ENCODE assay signal across 7 mouse cellular contexts in the genomic region with DNA sequence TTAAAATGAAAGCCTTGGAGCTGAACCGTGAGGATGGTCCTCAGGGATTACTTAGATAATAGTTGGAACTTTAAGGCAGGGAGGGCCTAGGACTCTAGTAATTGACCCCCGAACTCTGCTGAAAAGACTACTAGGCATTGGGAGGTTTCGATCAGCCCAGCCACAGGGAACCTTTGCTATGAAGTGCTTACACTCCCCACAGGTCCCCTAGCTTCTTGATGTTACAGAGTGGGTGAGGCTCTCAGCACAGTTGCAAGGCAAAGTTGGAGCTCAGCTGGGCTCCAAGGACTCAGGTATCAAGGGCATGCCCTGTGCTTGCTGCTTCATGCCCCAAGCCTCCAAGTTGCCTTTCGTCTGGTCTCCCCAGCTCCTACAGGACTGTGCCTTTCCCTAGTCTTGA. TPM values are rescaled to one million over a fixed set of nuclear protein-coding genes. Genes with fewer than 3 reads are reported as not detected.
DNase-seq lines count a peak whose midpoint lies in the region; ATAC-seq lines count a peak whose summit lies in the region.

No protein-coding gene starts in this region.

- WGBS in forebrain, embryonic 10.5 days, result 54% methylated on average over 4 of the region's 4 CpGs
- 56% methylated on average over 4 of the region's 4 CpGs for WGBS in limb, embryonic 13.5 days
- WGBS in stomach, embryonic 15.5 days, result 35% methylated on average over 4 of the region's 4 CpGs

- peaks cover 73% of the 10 kb centered on the region for H3K4me1 ChIP-seq in megakaryocyte, embryonic 14.5 days
- peaks cover 37% of the 10 kb centered on the region for H3K4me1 ChIP-seq in forebrain, embryonic 10.5 days
- H3K4me1 ChIP-seq in limb, embryonic 13.5 days, result peaks cover 36% of the 10 kb centered on the region
- H3K4me1 ChIP-seq in stomach, embryonic 15.5 days, result peaks cover 20% of the 10 kb centered on the region

- H3K27me3 ChIP-seq in megakaryocyte, embryonic 14.5 days (replicated peaks), result peaks cover 2% of the 10 kb centered on the region
- peaks cover 21% of the 10 kb centered on the region for H3K27me3 ChIP-seq in forebrain, embryonic 10.5 days (ENCODE audit: poor library complexity, severe bottlenecking)
- H3K27me3 ChIP-seq in limb, embryonic 13.5 days, result peaks cover 22% of the 10 kb centered on the region; the same call in 1 of the 2 replicates
- no peaks in the 10 kb centered on the region for H3K27me3 ChIP-seq in stomach, embryonic 15.5 days (replicated peaks)

- no peaks in the 10 kb centered on the region for H3K9me3 ChIP-seq in megakaryocyte, embryonic 14.5 days
- H3K9me3 ChIP-seq in forebrain, embryonic 10.5 days, result no peaks in the 10 kb centered on the region
- H3K9me3 ChIP-seq in limb, embryonic 13.5 days, result no peaks in the 10 kb centered on the region
- H3K9me3 ChIP-seq in stomach, embryonic 15.5 days, result no peaks in the 10 kb centered on the region

- ATAC-seq in megakaryocyte, adult 5-6 weeks (ENCODE audit: poor library complexity, severe bottlenecking), result no peak
- ATAC-seq in limb, embryonic 13.5 days (ENCODE audit: low FRiP score, low read depth), result no peak
- ATAC-seq in stomach, embryonic 15.5 days (ENCODE audit: insufficient read depth, low FRiP score, low read depth), result no peak

- H3K4me3 ChIP-seq in megakaryocyte, embryonic 14.5 days (replicated peaks), result peak overlapping the region; percentile 97
- H3K4me3 ChIP-seq in forebrain, embryonic 10.5 days, result peak overlapping the region; percentile 91
- peak overlapping the region; percentile 96 for H3K4me3 ChIP-seq in limb, embryonic 13.5 days
- peak overlapping the region; percentile 80 for H3K4me3 ChIP-seq in stomach, embryonic 15.5 days (replicated peaks)

- no peak for DNase-seq in forebrain, embryonic 10.5 days (ENCODE audit: extremely low spot score, low spot score)
- no peak for DNase-seq in cerebellum, postnatal 36 days
- DNase-seq in right cerebral cortex, adult 2 months (ENCODE audit: low spot score in 2 of 2), result no peak

- H3K4me2 ChIP-seq in limb, embryonic 13.5 days (replicated peaks), result peak overlapping the region; percentile 100
- peak overlapping the region; percentile 85 for H3K4me2 ChIP-seq in stomach, embryonic 15.5 days

- H3K27ac ChIP-seq in forebrain, embryonic 10.5 days, result peak overlapping the region; percentile 97
- H3K27ac ChIP-seq in limb, embryonic 13.5 days, result no peak overlapping the region; the same call in 1 of the 2 replicates
- no peak overlapping the region for H3K27ac ChIP-seq in stomach, embryonic 15.5 days

- peaks cover 6% of the 10 kb centered on the region for H3K36me3 ChIP-seq in megakaryocyte, embryonic 14.5 days (replicated peaks; ENCODE audit: low read length)
- H3K36me3 ChIP-seq in forebrain, embryonic 10.5 days (replicated peaks), result peaks cover 24% of the 10 kb centered on the region
- peaks cover 4% of the 10 kb centered on the region; the same call in 1 of the 2 replicates for H3K36me3 ChIP-seq in limb, embryonic 13.5 days
- no peaks in the 10 kb centered on the region for H3K36me3 ChIP-seq in stomach, embryonic 15.5 days

- peak overlapping the region; percentile 99 for H3K9ac ChIP-seq in limb, embryonic 13.5 days
- H3K9ac ChIP-seq in stomach, embryonic 15.5 days, result peak overlapping the region; percentile 98; the same call in 1 of the 2 replicates

RNA-seq across cellular contexts. Expression of a gene that starts 1.4 kb away (rescaled TPM):
- polyA plus RNA-seq in megakaryocyte, embryonic 14.5 days (2012; ENCODE audit: insufficient read depth, low replicate concordance), result 3.8 and 9.2 TPM in 2 replicates
- 13.0 and 16.5 TPM in 2 replicates for total RNA-seq in megakaryocyte, adult 5-6 weeks (2015)
- 9.5 and 13.5 TPM in 2 replicates for total RNA-seq in megakaryocyte, adult 5-6 weeks (2017)
- 20.0 and 21.1 TPM in 2 replicates for polyA plus RNA-seq in forebrain, embryonic 10.5 days (2016; fragmentation: Nextera tagmentation; extraction: Ambion mirVana)
- polyA plus RNA-seq in limb, embryonic 13.5 days (2015; fragmentation: Nextera tagmentation; extraction: Ambion mirVana), result 23.3 and 26.4 TPM in 2 replicates
- polyA plus RNA-seq in stomach, embryonic 15.5 days (2015; fragmentation: Nextera tagmentation; extraction: Ambion mirVana), result 17.7 and 19.1 TPM in 2 replicates

RNA-seq across cellular contexts. Expression of a gene that starts 13.8 kb away (rescaled TPM):
- polyA plus RNA-seq in megakaryocyte, embryonic 14.5 days (2012; ENCODE audit: insufficient read depth, low replicate concordance), result 0.86 TPM in 1 of 2 replicates, not detected in the other
- total RNA-seq in megakaryocyte, adult 5-6 weeks (2015), result 8.7 and 9.5 TPM in 2 replicates
- 15.2 and 21.7 TPM in 2 replicates for total RNA-seq in megakaryocyte, adult 5-6 weeks (2017)
- polyA plus RNA-seq in forebrain, embryonic 10.5 days (2016; fragmentation: Nextera tagmentation; extraction: Ambion mirVana), result 0.24 TPM in 1 of 2 replicates, not detected in the other
- polyA plus RNA-seq in limb, embryonic 13.5 days (2015; fragmentation: Nextera tagmentation; extraction: Ambion mirVana), result 0.24 and 0.25 TPM in 2 replicates
- polyA plus RNA-seq in stomach, embryonic 15.5 days (2015; fragmentation: Nextera tagmentation; extraction: Ambion mirVana), result 0.52 and 0.69 TPM in 2 replicates

RNA-seq across cellular contexts. Expression of a gene that starts 28.2 kb away (rescaled TPM):
- polyA plus RNA-seq in megakaryocyte, embryonic 14.5 days (2012; ENCODE audit: insufficient read depth, low replicate concordance), result 46.6 and 183 TPM in 2 replicates
- 197 and 209 TPM in 2 replicates for total RNA-seq in megakaryocyte, adult 5-6 weeks (2015)
- 132 and 217 TPM in 2 replicates for total RNA-seq in megakaryocyte, adult 5-6 weeks (2017)
- polyA plus RNA-seq in forebrain, embryonic 10.5 days (2016; fragmentation: Nextera tagmentation; extraction: Ambion mirVana), result 391 and 392 TPM in 2 replicates
- 399 and 403 TPM in 2 replicates for polyA plus RNA-seq in limb, embryonic 13.5 days (2015; fragmentation: Nextera tagmentation; extraction: Ambion mirVana)
- polyA plus RNA-seq in stomach, embryonic 15.5 days (2015; fragmentation: Nextera tagmentation; extraction: Ambion mirVana), result 401 and 426 TPM in 2 replicates
